Mouse (Mus musculus): ENCODE data around the gene Rasgef1c. TPM values are rescaled to one million over a fixed set of nuclear protein-coding genes. Genes with fewer than 3 reads are reported as not detected.

Rasgef1c gene
- polyA plus RNA-seq, 1 experiment from 2014 or later = 10.9 TPM

DNA sequence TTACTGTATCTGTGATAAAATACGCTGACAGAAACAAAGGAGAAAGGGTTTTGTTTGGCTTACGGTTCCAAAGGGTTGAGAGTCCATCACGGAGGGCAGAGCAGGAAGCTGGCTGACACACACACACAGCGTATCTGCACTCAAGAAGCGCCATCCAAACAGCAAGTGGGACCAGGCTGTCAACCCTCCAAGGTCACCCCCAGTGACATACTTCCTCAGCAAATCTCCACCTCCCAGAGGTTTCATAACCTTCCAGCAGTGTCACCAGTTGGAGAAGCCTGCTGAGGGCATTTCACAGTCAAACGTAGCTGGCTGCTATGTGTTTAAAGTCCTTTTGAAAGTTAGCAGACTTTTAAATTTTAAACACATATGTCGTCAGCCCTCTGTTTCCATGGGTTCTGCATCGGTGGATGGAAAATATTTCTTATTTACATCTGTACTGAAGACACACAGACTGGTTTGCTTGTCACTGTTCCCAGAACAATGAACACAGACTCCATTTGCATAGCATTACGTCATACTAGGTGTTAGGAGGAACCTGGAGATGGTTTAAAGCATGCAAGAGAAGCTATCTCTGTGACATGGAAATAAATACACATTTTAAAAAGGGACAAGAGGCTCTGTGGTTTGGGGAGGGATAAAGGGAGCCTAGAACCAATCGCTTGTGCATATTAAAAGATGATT lies 72.2 kb downstream of the Rasgef1c start:
- Histone ChIP-seq H3K4me3 (ENCODE audit: low read depth, low read length) (no peak overlapping the region), H3K4me2 (ENCODE audit: low read depth) (no peak overlapping the region), H3K9me3 (ENCODE audit: control insufficient read depth, low read length) (no peaks in the 10 kb centered on the region), H3K9ac (ENCODE audit: low read length) (no peak overlapping the region), H3K4me1 (ENCODE audit: control insufficient read depth, insufficient read depth, low read length) (no peaks in the 10 kb centered on the region), H3K27me3 (ENCODE audit: control insufficient read depth, insufficient read depth, low read length) (no peaks in the 10 kb centered on the region), H3K27ac (ENCODE audit: low read depth, low read length) (no peak overlapping the region), H3K36me3 (ENCODE audit: control insufficient read depth, insufficient read depth, low read length) (no peaks in the 10 kb centered on the region)
- ATAC-seq (ENCODE audit: insufficient read depth, low FRiP score, low TSS enrichment) = no peak
- 88% methylated on average over 10 of the region's 10 CpGs for WGBS
- no peak for DNase-seq (ENCODE audit: low spot score)

- 55% methylated on average over 1 of the region's 1 CpGs for WGBS
- Histone ChIP-seq H3K27me3 (ENCODE audit: control insufficient read depth, insufficient read depth, low read length) (no peaks in the 10 kb centered on the region), H3K4me3 (ENCODE audit: low read depth, low read length) (no peak overlapping the region), H3K27ac (ENCODE audit: low read depth, low read length) (no peak overlapping the region), H3K36me3 (ENCODE audit: control insufficient read depth, insufficient read depth, low read length) (no peaks in the 10 kb centered on the region), H3K4me2 (ENCODE audit: low read depth) (no peak overlapping the region), H3K9me3 (ENCODE audit: control insufficient read depth, low read length) (no peaks in the 10 kb centered on the region), H3K9ac (ENCODE audit: low read length) (no peak overlapping the region), H3K4me1 (ENCODE audit: control insufficient read depth, insufficient read depth, low read length) (no peaks in the 10 kb centered on the region)
- ATAC-seq (ENCODE audit: insufficient read depth, low FRiP score, low TSS enrichment) (no peak), DNase-seq (ENCODE audit: low spot score) (no peak)
These were observed 73.0 kb downstream of the Rasgef1c start for GRCm38 (mm10) chr11:49974675-49975074.

DNA sequence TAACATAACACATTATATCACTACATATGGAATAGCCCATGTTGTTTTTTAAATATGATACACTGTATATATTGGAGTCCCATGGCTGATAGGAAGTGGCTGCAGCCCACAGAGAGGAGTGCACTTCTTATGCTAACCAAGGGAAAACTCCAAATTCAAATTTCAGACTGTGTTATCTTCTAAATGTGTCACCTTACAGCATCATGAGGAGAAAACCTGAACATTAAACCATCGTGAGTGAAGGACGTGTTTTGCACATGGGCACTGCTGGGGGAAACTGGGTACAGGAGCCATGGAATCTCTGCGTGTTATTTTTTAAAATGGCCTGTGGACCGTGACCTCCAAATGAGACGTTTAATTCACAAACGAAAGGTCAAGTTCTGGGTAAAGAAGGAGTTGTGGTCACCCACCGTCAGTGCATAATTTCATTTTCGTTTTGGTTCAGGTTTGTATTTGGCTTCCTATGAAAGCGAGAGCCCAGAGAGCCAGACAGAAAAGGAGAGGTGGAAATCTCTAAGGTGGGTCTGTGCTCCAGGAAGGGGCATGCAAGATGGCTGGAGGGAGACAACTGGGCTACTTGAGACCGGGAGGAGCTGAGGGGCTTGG lies 76.4 kb downstream of the Rasgef1c start:
- H3K27ac ChIP-seq (ENCODE audit: low read depth, low read length) = no peak overlapping the region
- ATAC-seq (ENCODE audit: insufficient read depth, low FRiP score, low TSS enrichment) (no peak), DNase-seq (ENCODE audit: low spot score) (no peak)
- 85% methylated on average over 10 of the region's 10 CpGs for WGBS
- no peak overlapping the region for H3K9ac ChIP-seq (ENCODE audit: low read length)
- H3K27me3 ChIP-seq (ENCODE audit: control insufficient read depth, insufficient read depth, low read length) = no peaks in the 10 kb centered on the region
- H3K4me3 ChIP-seq (ENCODE audit: low read depth, low read length) = no peak overlapping the region
- H3K4me1 ChIP-seq (ENCODE audit: control insufficient read depth, insufficient read depth, low read length) = no peaks in the 10 kb centered on the region
- H3K36me3 ChIP-seq (ENCODE audit: control insufficient read depth, insufficient read depth, low read length) = no peaks in the 10 kb centered on the region
- no peak overlapping the region for H3K4me2 ChIP-seq (ENCODE audit: low read depth)
- no peaks in the 10 kb centered on the region for H3K9me3 ChIP-seq (ENCODE audit: control insufficient read depth, low read length)

GRCm38 (mm10) chr11:49978935-49979334 lies 77.3 kb downstream of the Rasgef1c start:
- no peaks in the 10 kb centered on the region for H3K9me3 ChIP-seq (ENCODE audit: control insufficient read depth, low read length)
- H3K4me3 ChIP-seq (ENCODE audit: low read depth, low read length) = no peak overlapping the region
- ATAC-seq (ENCODE audit: insufficient read depth, low FRiP score, low TSS enrichment) (no peak), DNase-seq (ENCODE audit: low spot score) (no peak)
- H3K36me3 ChIP-seq (ENCODE audit: control insufficient read depth, insufficient read depth, low read length) = no peaks in the 10 kb centered on the region
- no peaks in the 10 kb centered on the region for H3K4me1 ChIP-seq (ENCODE audit: control insufficient read depth, insufficient read depth, low read length)
- H3K4me2 ChIP-seq (ENCODE audit: low read depth) = no peak overlapping the region
- H3K27ac ChIP-seq (ENCODE audit: low read depth, low read length) = no peak overlapping the region
- H3K9ac ChIP-seq (ENCODE audit: low read length) = no peak overlapping the region
- WGBS = 94% methylated on average over 8 of the region's 8 CpGs
- H3K27me3 ChIP-seq (ENCODE audit: control insufficient read depth, insufficient read depth, low read length) = no peaks in the 10 kb centered on the region

DNA sequence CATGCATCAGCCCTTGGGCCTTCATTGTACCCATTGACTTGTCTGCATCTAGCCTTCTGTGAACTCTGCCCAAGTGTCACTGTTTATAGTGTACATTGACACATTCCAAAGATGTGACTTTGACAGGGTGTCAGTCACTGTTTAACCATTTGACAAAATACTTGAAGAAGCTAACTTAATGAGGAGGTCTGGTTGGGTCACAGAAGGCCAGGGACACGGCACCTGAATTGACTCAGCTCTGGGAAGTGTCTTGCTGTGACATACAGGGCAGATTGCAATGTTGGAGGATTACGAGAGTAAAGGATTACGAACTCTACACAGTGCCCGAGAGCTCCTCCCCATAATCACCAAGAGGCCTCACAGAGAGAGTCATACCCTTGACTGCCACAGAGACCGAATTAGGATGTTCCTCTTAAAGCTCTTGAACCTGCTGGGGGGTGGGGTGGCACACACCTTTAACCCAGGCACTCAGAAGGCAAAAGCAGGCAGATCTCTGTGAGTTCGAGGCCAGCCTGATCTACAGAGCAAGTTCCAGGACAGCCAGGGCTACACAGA lies 79.1 kb downstream of the Rasgef1c start:
- ATAC-seq (ENCODE audit: insufficient read depth, low FRiP score, low TSS enrichment) (no peak), DNase-seq (ENCODE audit: low spot score) (no peak)
- no peaks in the 10 kb centered on the region for H3K4me1 ChIP-seq (ENCODE audit: control insufficient read depth, insufficient read depth, low read length)
- H3K27me3 ChIP-seq (ENCODE audit: control insufficient read depth, insufficient read depth, low read length) = no peaks in the 10 kb centered on the region
- H3K9me3 ChIP-seq (ENCODE audit: control insufficient read depth, low read length) = no peaks in the 10 kb centered on the region
- H3K27ac ChIP-seq (ENCODE audit: low read depth, low read length) = no peak overlapping the region
- no peak overlapping the region for H3K9ac ChIP-seq (ENCODE audit: low read length)
- H3K4me2 ChIP-seq (ENCODE audit: low read depth) = no peak overlapping the region
- H3K36me3 ChIP-seq (ENCODE audit: control insufficient read depth, insufficient read depth, low read length) = no peaks in the 10 kb centered on the region
- H3K4me3 ChIP-seq (ENCODE audit: low read depth, low read length) = no peak overlapping the region
- WGBS = 79% methylated on average over 6 of the region's 6 CpGs

- Histone ChIP-seq H3K9ac (ENCODE audit: low read length) (no peak overlapping the region), H3K27me3 (ENCODE audit: control insufficient read depth, insufficient read depth, low read length) (no peaks in the 10 kb centered on the region), H3K36me3 (ENCODE audit: control insufficient read depth, insufficient read depth, low read length) (no peaks in the 10 kb centered on the region), H3K4me3 (ENCODE audit: low read depth, low read length) (no peak overlapping the region), H3K9me3 (ENCODE audit: control insufficient read depth, low read length) (no peaks in the 10 kb centered on the region), H3K4me2 (ENCODE audit: low read depth) (no peak overlapping the region), H3K4me1 (ENCODE audit: control insufficient read depth, insufficient read depth, low read length) (no peaks in the 10 kb centered on the region), H3K27ac (ENCODE audit: low read depth, low read length) (no peak overlapping the region)
- WGBS = 83% methylated on average over 7 of the region's 7 CpGs
- ATAC-seq (ENCODE audit: insufficient read depth, low FRiP score, low TSS enrichment) (no peak), DNase-seq (ENCODE audit: low spot score) (no peak)
These were observed 79.8 kb downstream of the Rasgef1c start for GRCm38 (mm10) chr11:49981321-49981963.

DNA sequence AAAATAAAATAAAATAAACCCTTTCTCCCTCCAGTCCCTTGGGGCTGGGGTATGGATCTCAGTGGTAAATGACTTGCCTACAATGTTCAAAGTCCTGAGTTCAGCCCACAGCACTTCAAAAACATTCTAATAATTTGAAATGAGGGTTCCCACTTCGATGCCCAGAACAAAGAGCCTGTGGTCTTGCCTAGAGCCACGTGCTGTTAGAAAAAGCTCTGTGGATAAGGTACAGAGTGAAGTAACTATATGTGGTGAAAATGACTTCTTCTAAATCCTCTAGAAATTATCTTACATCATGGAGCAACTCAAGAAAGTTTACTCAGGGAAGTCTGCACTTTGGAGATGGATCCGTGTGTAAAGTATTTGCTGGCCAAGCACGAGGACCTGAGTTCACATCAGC lies 80.5 kb downstream of the Rasgef1c start:
- Histone ChIP-seq H3K27me3 (ENCODE audit: control insufficient read depth, insufficient read depth, low read length) (no peaks in the 10 kb centered on the region), H3K36me3 (ENCODE audit: control insufficient read depth, insufficient read depth, low read length) (no peaks in the 10 kb centered on the region), H3K4me3 (ENCODE audit: low read depth, low read length) (no peak overlapping the region), H3K9ac (ENCODE audit: low read length) (no peak overlapping the region), H3K27ac (ENCODE audit: low read depth, low read length) (no peak overlapping the region), H3K9me3 (ENCODE audit: control insufficient read depth, low read length) (no peaks in the 10 kb centered on the region), H3K4me1 (ENCODE audit: control insufficient read depth, insufficient read depth, low read length) (no peaks in the 10 kb centered on the region), H3K4me2 (ENCODE audit: low read depth) (no peak overlapping the region)
- ATAC-seq (ENCODE audit: insufficient read depth, low FRiP score, low TSS enrichment) (no peak), DNase-seq (ENCODE audit: low spot score) (no peak)
- 89% methylated on average over 4 of the region's 4 CpGs for WGBS

- Histone ChIP-seq H3K4me3 (ENCODE audit: low read depth, low read length) (no peak overlapping the region), H3K36me3 (ENCODE audit: control insufficient read depth, insufficient read depth, low read length) (no peaks in the 10 kb centered on the region), H3K9ac (ENCODE audit: low read length) (no peak overlapping the region), H3K27me3 (ENCODE audit: control insufficient read depth, insufficient read depth, low read length) (no peaks in the 10 kb centered on the region), H3K27ac (ENCODE audit: low read depth, low read length) (no peak overlapping the region), H3K4me2 (ENCODE audit: low read depth) (no peak overlapping the region), H3K9me3 (ENCODE audit: control insufficient read depth, low read length) (no peaks in the 10 kb centered on the region), H3K4me1 (ENCODE audit: control insufficient read depth, insufficient read depth, low read length) (no peaks in the 10 kb centered on the region)
- WGBS = 54% methylated on average over 4 of the region's 4 CpGs
- DNase-seq (ENCODE audit: low spot score) = no peak
- ATAC-seq (ENCODE audit: insufficient read depth, low FRiP score, low TSS enrichment) = no peak
These were observed 81.2 kb downstream of the Rasgef1c start for GRCm38 (mm10) chr11:49982881-49983280.

All from neural tube, embryonic 11.5 days (tissue).